Mouse (Mus musculus): ENCODE results near the gene Misp.

DNA sequence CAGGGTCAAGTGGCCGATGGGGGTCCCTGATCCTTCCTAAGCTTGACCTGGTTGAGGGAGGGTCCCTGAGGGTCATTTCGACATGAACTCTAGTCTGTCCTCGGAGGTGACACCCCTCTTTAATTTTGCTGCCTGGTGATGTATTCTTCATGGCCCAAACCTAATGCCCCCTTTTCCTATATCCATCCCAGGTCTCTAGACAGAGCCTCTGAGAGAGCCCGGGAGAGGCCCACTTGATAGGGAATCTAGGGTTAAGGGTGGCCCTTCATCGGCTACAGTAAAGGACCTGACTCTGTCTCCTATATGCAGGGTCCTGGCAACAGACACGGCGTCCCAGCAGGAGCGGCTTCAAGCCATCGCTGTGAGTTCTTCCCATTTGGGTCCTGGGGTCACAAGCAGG, 14.5 kb upstream of the Misp start:
- TF ChIP-seq CTCF (IDR thresholded peaks at IDR 0.05; ENCODE audit: low read depth, low read length), result no peak
- TF ChIP-seq POLR2A (IDR thresholded peaks at IDR 0.05; ENCODE audit: extremely low read depth, insufficient read depth, low read length), result no peak

All from liver, adult 2 months (tissue).